Mouse (Mus musculus): Measurements from ENCODE around the gene Slc11a2. TPM values are rescaled to one million over a fixed set of nuclear protein-coding genes. Genes with fewer than 3 reads are reported as not detected.
A peak's percentile ranks its signal among the peaks of the same experiment; 100 is the strongest.

The Slc11a2 gene
- polyA plus RNA-seq (2012; rRNA removed): 45.4 and 50.6 TPM in 2 replicates

- DNase-seq: no peak
- Histone ChIP-seq H3K4me1 (ENCODE audit: control insufficient read depth, insufficient read depth, low read length) (peaks cover 5% of the 10 kb centered on the region), H3K4me3 (replicated peaks; ENCODE audit: insufficient read depth, low read depth, low read length) (no peak within 1 kb of the TSS), H3K27ac (ENCODE audit: insufficient read depth, low read length) (no peak within 1 kb of the TSS), H3K27me3 (ENCODE audit: control insufficient read depth, insufficient read depth, low read length) (no peaks in the 10 kb centered on the region)
- WGBS: 49% methylated on average over 17 of the region's 17 CpGs
- TF ChIP-seq POLR2A (IDR thresholded peaks at IDR 0.05; ENCODE audit: borderline replicate concordance, insufficient read depth, low read length) (no peak), CTCF (IDR thresholded peaks at IDR 0.05; ENCODE audit: borderline replicate concordance, insufficient read depth, low read depth, low read length) (no peak)
These were observed at the start of gene Slc11a2 for GRCm38 (mm10) chr15:100424396-100425122. TSS of gene Slc11a2 (minus strand) at chr15:100425072.

- Histone ChIP-seq H3K4me3 (replicated peaks; ENCODE audit: insufficient read depth, low read depth, low read length) (no peak overlapping the region), H3K4me1 (ENCODE audit: control insufficient read depth, insufficient read depth, low read length) (peaks cover 3% of the 10 kb centered on the region), H3K27me3 (ENCODE audit: control insufficient read depth, insufficient read depth, low read length) (no peaks in the 10 kb centered on the region), H3K27ac (ENCODE audit: insufficient read depth, low read length) (no peak overlapping the region)
- WGBS: 73% methylated on average over 7 of the region's 7 CpGs
- DNase-seq: no peak
- TF ChIP-seq CTCF (IDR thresholded peaks at IDR 0.05; ENCODE audit: borderline replicate concordance, insufficient read depth, low read depth, low read length): no peak
- TF ChIP-seq POLR2A (IDR thresholded peaks at IDR 0.05; ENCODE audit: borderline replicate concordance, insufficient read depth, low read length): no peak
These were observed 49.1 kb upstream of the Slc11a2 start for GRCm38 (mm10) chr15:100473926-100474503.

GRCm38 (mm10) chr15:100470037-100470436 is 45.2 kb upstream of the Slc11a2 start:
- H3K4me1 ChIP-seq (ENCODE audit: control insufficient read depth, insufficient read depth, low read length): no peaks in the 10 kb centered on the region; the same call in none of the 2 replicates
- no peak overlapping the region for H3K27ac ChIP-seq (ENCODE audit: insufficient read depth, low read length)
- DNase-seq: no peak
- peak overlapping the region; percentile 88 for H3K4me3 ChIP-seq (replicated peaks; ENCODE audit: insufficient read depth, low read depth, low read length)
- no peaks in the 10 kb centered on the region for H3K27me3 ChIP-seq (ENCODE audit: control insufficient read depth, insufficient read depth, low read length)
- TF ChIP-seq CTCF (IDR thresholded peaks at IDR 0.05; ENCODE audit: borderline replicate concordance, insufficient read depth, low read depth, low read length) (no peak), POLR2A (IDR thresholded peaks at IDR 0.05; ENCODE audit: borderline replicate concordance, insufficient read depth, low read length) (no peak)
- WGBS: 50% methylated on average over 10 of the region's 10 CpGs

- H3K4me3 ChIP-seq (replicated peaks; ENCODE audit: insufficient read depth, low read depth, low read length): peak overlapping the region; percentile 88
- H3K27ac ChIP-seq (ENCODE audit: insufficient read depth, low read length): peak overlapping the region; percentile 83
- DNase-seq: no peak
- H3K27me3 ChIP-seq (ENCODE audit: control insufficient read depth, insufficient read depth, low read length): no peaks in the 10 kb centered on the region
- under 1% methylated on average over 19 of the region's 19 CpGs for WGBS
- TF ChIP-seq POLR2A (IDR thresholded peaks at IDR 0.05; ENCODE audit: borderline replicate concordance, insufficient read depth, low read length): no peak
- no peak for TF ChIP-seq CTCF (IDR thresholded peaks at IDR 0.05; ENCODE audit: borderline replicate concordance, insufficient read depth, low read depth, low read length)
- H3K4me1 ChIP-seq (ENCODE audit: control insufficient read depth, insufficient read depth, low read length): no peaks in the 10 kb centered on the region; the same call in 1 of the 2 replicates
These were observed 44.3 kb upstream of the Slc11a2 start for GRCm38 (mm10) chr15:100469189-100469545.

GRCm38 (mm10) chr15:100468295-100469188 is 43.7 kb upstream of the Slc11a2 start, which contains the start of gene Letmd1:
TSS of gene Letmd1 (plus strand) at chr15:100469023.
- Histone ChIP-seq H3K4me3 (replicated peaks; ENCODE audit: insufficient read depth, low read depth, low read length) (peak within 1 kb of the TSS; percentile 88), H3K4me1 (ENCODE audit: control insufficient read depth, insufficient read depth, low read length) (no peaks in the 10 kb centered on the region; the same call in 1 of the 2 replicates), H3K27me3 (ENCODE audit: control insufficient read depth, insufficient read depth, low read length) (no peaks in the 10 kb centered on the region), H3K27ac (ENCODE audit: insufficient read depth, low read length) (peak within 1 kb of the TSS; percentile 83)
- peak; percentile 76 for TF ChIP-seq CTCF (IDR thresholded peaks at IDR 0.05; ENCODE audit: borderline replicate concordance, insufficient read depth, low read depth, low read length)
- peak; percentile 58; the same call in 1 of the 2 replicates for TF ChIP-seq POLR2A (IDR thresholded peaks at IDR 0.05; ENCODE audit: borderline replicate concordance, insufficient read depth, low read length)
- DNase-seq: peak; percentile 84
- WGBS: 2% methylated on average over 84 of the region's 84 CpGs

- Histone ChIP-seq H3K27ac (ENCODE audit: insufficient read depth, low read length) (no peak overlapping the region), H3K27me3 (ENCODE audit: control insufficient read depth, insufficient read depth, low read length) (no peaks in the 10 kb centered on the region), H3K4me3 (replicated peaks; ENCODE audit: insufficient read depth, low read depth, low read length) (no peak overlapping the region), H3K4me1 (ENCODE audit: control insufficient read depth, insufficient read depth, low read length) (no peaks in the 10 kb centered on the region; the same call in 1 of the 2 replicates)
- DNase-seq: no peak
- WGBS: 21% methylated on average over 8 of the region's 8 CpGs
- no peak for TF ChIP-seq POLR2A (IDR thresholded peaks at IDR 0.05; ENCODE audit: borderline replicate concordance, insufficient read depth, low read length)
- no peak for TF ChIP-seq CTCF (IDR thresholded peaks at IDR 0.05; ENCODE audit: borderline replicate concordance, insufficient read depth, low read depth, low read length)
These were observed 42.9 kb upstream of the Slc11a2 start for GRCm38 (mm10) chr15:100467738-100468137.

GRCm38 (mm10) chr15:100465432-100465831 is 40.6 kb upstream of the Slc11a2 start:
- Histone ChIP-seq H3K27ac (ENCODE audit: insufficient read depth, low read length) (no peak overlapping the region), H3K4me1 (ENCODE audit: control insufficient read depth, insufficient read depth, low read length) (no peaks in the 10 kb centered on the region; the same call in 1 of the 2 replicates), H3K27me3 (ENCODE audit: control insufficient read depth, insufficient read depth, low read length) (no peaks in the 10 kb centered on the region), H3K4me3 (replicated peaks; ENCODE audit: insufficient read depth, low read depth, low read length) (no peak overlapping the region)
- DNase-seq: no peak
- TF ChIP-seq CTCF (IDR thresholded peaks at IDR 0.05; ENCODE audit: borderline replicate concordance, insufficient read depth, low read depth, low read length) (no peak), POLR2A (IDR thresholded peaks at IDR 0.05; ENCODE audit: borderline replicate concordance, insufficient read depth, low read length) (no peak)
- WGBS: 85% methylated on average over 2 of the region's 2 CpGs
